Mouse (Mus musculus): ENCODE data around the gene Reln. TPM values are rescaled to one million over a fixed set of nuclear protein-coding genes. Genes with fewer than 3 reads are reported as not detected.

The Reln gene
- polyA plus RNA-seq, 1 experiment, result 6.4 TPM

GRCm38 (mm10) chr5:22116922-22117321 lies 227.6 kb downstream of the Reln start:
- DNase-seq, result no peak
- Histone ChIP-seq H3K4me1 (ENCODE audit: control insufficient read depth, insufficient read depth, low read length) (no peaks in the 10 kb centered on the region), H3K4me3 (replicated peaks; ENCODE audit: extremely low read depth, low read depth, low read length) (no peak overlapping the region)
- WGBS, result 66% methylated on average over 9 of the region's 9 CpGs
- TF ChIP-seq CTCF (IDR thresholded peaks at IDR 0.05; ENCODE audit: insufficient read depth, low read length) (no peak), POLR2A (IDR thresholded peaks at IDR 0.05; ENCODE audit: borderline replicate concordance, extremely low read depth, low read depth, low read length) (no peak)

GRCm38 (mm10) chr5:22106811-22107485 lies 237.6 kb downstream of the Reln start:
- WGBS, result 64% methylated on average over 9 of the region's 9 CpGs
- DNase-seq, result no peak

GRCm38 (mm10) chr5:22094984-22095383 lies 249.5 kb downstream of the Reln start:
- no peak for DNase-seq
- TF ChIP-seq POLR2A (IDR thresholded peaks at IDR 0.05; ENCODE audit: borderline replicate concordance, extremely low read depth, low read depth, low read length) (no peak), CTCF (IDR thresholded peaks at IDR 0.05; ENCODE audit: insufficient read depth, low read length) (no peak)
- WGBS, result 87% methylated on average over 5 of the region's 5 CpGs
- H3K4me1 ChIP-seq (ENCODE audit: control insufficient read depth, insufficient read depth, low read length), result no peaks in the 10 kb centered on the region
- H3K4me3 ChIP-seq (replicated peaks; ENCODE audit: extremely low read depth, low read depth, low read length), result no peak overlapping the region

More at GRCm38 (mm10) chr5:22106811-22107485, 237.6 kb downstream of the Reln start:
- no peaks in the 10 kb centered on the region for H3K4me1 ChIP-seq (ENCODE audit: control insufficient read depth, insufficient read depth, low read length)
- no peak overlapping the region for H3K4me3 ChIP-seq (replicated peaks; ENCODE audit: extremely low read depth, low read depth, low read length)
- TF ChIP-seq POLR2A (IDR thresholded peaks at IDR 0.05; ENCODE audit: borderline replicate concordance, extremely low read depth, low read depth, low read length), result no peak
- TF ChIP-seq CTCF (IDR thresholded peaks at IDR 0.05; ENCODE audit: insufficient read depth, low read length), result no peak

GRCm38 (mm10) chr5:22094043-22094442 lies 250.5 kb downstream of the Reln start:
- DNase-seq, result no peak
- 81% methylated on average over 5 of the region's 5 CpGs for WGBS
- H3K4me3 ChIP-seq (replicated peaks; ENCODE audit: extremely low read depth, low read depth, low read length), result no peak overlapping the region
- H3K4me1 ChIP-seq (ENCODE audit: control insufficient read depth, insufficient read depth, low read length), result no peaks in the 10 kb centered on the region
- no peak for TF ChIP-seq CTCF (IDR thresholded peaks at IDR 0.05; ENCODE audit: insufficient read depth, low read length)
- TF ChIP-seq POLR2A (IDR thresholded peaks at IDR 0.05; ENCODE audit: borderline replicate concordance, extremely low read depth, low read depth, low read length), result no peak

- 73% methylated on average over 9 of the region's 9 CpGs for WGBS
Observed at GRCm38 (mm10) chr5:22093157-22093865, 251.2 kb downstream of the Reln start.

GRCm38 (mm10) chr5:22080468-22080986 lies 264.0 kb downstream of the Reln start:
- H3K4me1 ChIP-seq (ENCODE audit: control insufficient read depth, insufficient read depth, low read length), result no peaks in the 10 kb centered on the region
- TF ChIP-seq POLR2A (IDR thresholded peaks at IDR 0.05; ENCODE audit: borderline replicate concordance, extremely low read depth, low read depth, low read length), result no peak
- TF ChIP-seq CTCF (IDR thresholded peaks at IDR 0.05; ENCODE audit: insufficient read depth, low read length), result no peak
- no peak for DNase-seq
- WGBS, result 93% methylated on average over 6 of the region's 6 CpGs
- H3K4me3 ChIP-seq (replicated peaks; ENCODE audit: extremely low read depth, low read depth, low read length), result no peak overlapping the region

More at GRCm38 (mm10) chr5:22093157-22093865, 251.2 kb downstream of the Reln start:
- H3K4me1 ChIP-seq (ENCODE audit: control insufficient read depth, insufficient read depth, low read length), result no peaks in the 10 kb centered on the region
- TF ChIP-seq POLR2A (IDR thresholded peaks at IDR 0.05; ENCODE audit: borderline replicate concordance, extremely low read depth, low read depth, low read length) (no peak), CTCF (IDR thresholded peaks at IDR 0.05; ENCODE audit: insufficient read depth, low read length) (no peak)
- DNase-seq, result no peak
- no peak overlapping the region for H3K4me3 ChIP-seq (replicated peaks; ENCODE audit: extremely low read depth, low read depth, low read length)

- no peak overlapping the region for H3K4me3 ChIP-seq (replicated peaks; ENCODE audit: extremely low read depth, low read depth, low read length)
- no peak for TF ChIP-seq POLR2A (IDR thresholded peaks at IDR 0.05; ENCODE audit: borderline replicate concordance, extremely low read depth, low read depth, low read length)
- TF ChIP-seq CTCF (IDR thresholded peaks at IDR 0.05; ENCODE audit: insufficient read depth, low read length), result no peak
- no peak for DNase-seq
- WGBS, result 53% methylated on average over 5 of the region's 5 CpGs
- no peaks in the 10 kb centered on the region for H3K4me1 ChIP-seq (ENCODE audit: control insufficient read depth, insufficient read depth, low read length)
Observed at GRCm38 (mm10) chr5:22074971-22075370, 269.5 kb downstream of the Reln start.

GRCm38 (mm10) chr5:22072591-22072990 lies 271.9 kb downstream of the Reln start:
- TF ChIP-seq CTCF (IDR thresholded peaks at IDR 0.05; ENCODE audit: insufficient read depth, low read length) (no peak), POLR2A (IDR thresholded peaks at IDR 0.05; ENCODE audit: borderline replicate concordance, extremely low read depth, low read depth, low read length) (no peak)
- 74% methylated on average over 6 of the region's 6 CpGs for WGBS
- no peaks in the 10 kb centered on the region for H3K4me1 ChIP-seq (ENCODE audit: control insufficient read depth, insufficient read depth, low read length)
- no peak overlapping the region for H3K4me3 ChIP-seq (replicated peaks; ENCODE audit: extremely low read depth, low read depth, low read length)
- no peak for DNase-seq

- DNase-seq, result no peak
- WGBS, result 62% methylated on average over 6 of the region's 6 CpGs
- Histone ChIP-seq H3K4me1 (ENCODE audit: control insufficient read depth, insufficient read depth, low read length) (no peaks in the 10 kb centered on the region), H3K4me3 (replicated peaks; ENCODE audit: extremely low read depth, low read depth, low read length) (no peak overlapping the region)
- TF ChIP-seq CTCF (IDR thresholded peaks at IDR 0.05; ENCODE audit: insufficient read depth, low read length) (no peak), POLR2A (IDR thresholded peaks at IDR 0.05; ENCODE audit: borderline replicate concordance, extremely low read depth, low read depth, low read length) (no peak)
Observed at GRCm38 (mm10) chr5:22059251-22059650, 285.3 kb downstream of the Reln start.
